Mouse (Mus musculus): Measurements from ENCODE around the gene Vmn1r207-ps.
"Not testable (repeated sequence)": the region's sequence is repeated elsewhere in the genome, so short reads cannot be mapped to it uniquely, and the experiment has no call there.

- TF ChIP-seq CTCF (IDR thresholded peaks at IDR 0.05; ENCODE audit: low read depth, low read length); POLR2A (IDR thresholded peaks at IDR 0.05; ENCODE audit: borderline replicate concordance, low read depth, low read length): not testable (repeated sequence)
These were observed at the start of gene Vmn1r207-ps for GRCm38 (mm10) chr13:22729529-22729928.
